Mouse (Mus musculus) embryonic facial prominence, embryonic 12.5 days (tissue): ENCODE measurements around the gene Adgra3. TPM values are rescaled to one million over a fixed set of nuclear protein-coding genes. Genes with fewer than 3 reads are reported as not detected.

ENCODE experiments used
- ATAC-seq: fragments of 200-750 bp; cut with Nextera tagmentation; 2 replicates; pipeline ENCODE4 v1.8.0; 2017; ENCODE audit not compliant: insufficient number of reproducible peaks, insufficient read depth, low FRiP score, low TSS enrichment
- H3K27ac ChIP-seq: fragments of 300-500 bp; sonication (generic); 2 replicates; pipeline ENCODE4 v1.5.1; 2016; ENCODE audit warnings: mild to moderate bottlenecking
- H3K27me3 ChIP-seq: fragments of 300-500 bp; sonication (generic); 2 replicates; pipeline ENCODE4 v1.6.1; 2016; ENCODE audit warnings: mild to moderate bottlenecking, moderate library complexity
- H3K36me3 ChIP-seq: fragments of 300-500 bp; sonication (generic); 2 replicates; pipeline ENCODE4 v1.6.1; 2016; ENCODE audit warnings: mild to moderate bottlenecking
- H3K4me1 ChIP-seq: fragments of 300-500 bp; sonication (generic); 2 replicates; pipeline ENCODE4 v1.6.1; 2016
- H3K4me2 ChIP-seq: fragments of 300-500 bp; sonication (generic); replicated peaks from 2 replicates; pipeline ENCODE4 v1.6.1; 2016; ENCODE audit warnings: mild to moderate bottlenecking, moderate library complexity
- H3K4me3 ChIP-seq: fragments of 300-500 bp; sonication (generic); 2 replicates; pipeline ENCODE4 v1.5.1; 2016; ENCODE audit warnings: mild to moderate bottlenecking
- H3K9ac ChIP-seq: fragments of 300-500 bp; sonication (generic); 2 replicates; pipeline ENCODE4 v1.6.1; 2016; ENCODE audit warnings: mild to moderate bottlenecking, moderate library complexity
- H3K9me3 ChIP-seq: fragments of 300-500 bp; sonication (generic); 2 replicates; pipeline ENCODE4 v1.6.1; 2016; ENCODE audit warnings: mild to moderate bottlenecking, moderate library complexity
- WGBS: fragments of 180-500 bp; shearing (Covaris S2); methylation state at CpG from one replicate; pipeline ENCODE4 v1.1.7; 2016; 5-methylcytosine and 5-hydroxymethylcytosine counted together
- polyA plus RNA-seq: library from polyadenylated mRNA; unstranded; fragments of >200 nt; fragmentation: Nextera tagmentation; extraction: Ambion mirVana; gene quantifications from 2 replicates; pipeline ENCODE4 v1.2.1, GENCODE M21; 2016

Gene Adgra3
- polyA plus RNA-seq, 1 experiment from 2014 or later, result 59.4 TPM

DNA sequence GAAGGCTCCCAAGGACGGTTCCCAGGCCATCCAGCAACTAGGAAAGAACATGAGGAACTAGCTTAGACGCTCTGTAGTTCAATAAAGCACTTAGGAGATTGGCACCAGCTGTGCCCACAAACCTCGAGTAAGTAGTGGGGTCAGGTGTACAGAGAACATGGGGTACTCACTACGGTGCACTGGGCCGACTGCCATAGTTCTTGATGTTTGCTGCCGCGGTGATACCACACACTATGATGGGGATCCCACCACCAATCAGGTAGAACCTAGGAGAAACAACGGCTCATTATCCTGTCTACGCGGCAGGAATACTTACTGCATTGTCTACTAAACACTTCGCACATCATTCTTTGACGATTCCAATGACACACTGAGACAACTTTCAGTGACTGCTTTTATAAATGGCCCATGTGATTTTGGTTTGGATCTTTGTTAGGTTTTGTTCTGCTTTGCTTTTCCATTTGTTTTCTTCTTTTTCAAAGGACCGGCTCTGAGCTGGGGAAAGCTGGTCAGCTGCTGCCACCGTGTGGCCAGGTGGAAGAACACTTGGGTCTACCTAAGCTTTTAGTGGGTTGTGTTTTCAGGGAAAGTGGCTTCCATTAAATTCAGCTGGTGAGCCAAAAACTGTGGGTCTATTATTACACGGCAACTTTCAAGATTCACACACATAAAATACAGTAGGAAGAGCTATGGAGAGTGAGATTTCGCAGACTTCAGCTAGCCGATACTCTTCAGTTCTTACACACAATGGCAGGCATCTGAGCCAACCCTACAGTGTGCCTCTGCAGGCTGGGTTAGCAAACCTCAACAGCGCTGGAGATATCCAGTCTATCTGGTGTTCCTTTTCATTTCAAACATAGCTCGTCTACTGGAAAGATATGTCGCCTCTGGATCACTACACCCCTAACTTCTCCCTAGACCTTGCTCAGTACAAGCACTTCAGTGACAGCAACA lies 97.1 kb downstream of the Adgra3 start:
- Histone ChIP-seq H3K27me3 (no peaks in the 10 kb centered on the region), H3K9me3 (no peaks in the 10 kb centered on the region), H3K4me2 (no peak overlapping the region), H3K4me1 (no peaks in the 10 kb centered on the region), H3K27ac (no peak overlapping the region), H3K4me3 (no peak overlapping the region), H3K9ac (no peak overlapping the region), H3K36me3 (peaks cover 58% of the 10 kb centered on the region)
- WGBS, result 84% methylated on average over 20 of the region's 20 CpGs
- no peak for ATAC-seq

DNA sequence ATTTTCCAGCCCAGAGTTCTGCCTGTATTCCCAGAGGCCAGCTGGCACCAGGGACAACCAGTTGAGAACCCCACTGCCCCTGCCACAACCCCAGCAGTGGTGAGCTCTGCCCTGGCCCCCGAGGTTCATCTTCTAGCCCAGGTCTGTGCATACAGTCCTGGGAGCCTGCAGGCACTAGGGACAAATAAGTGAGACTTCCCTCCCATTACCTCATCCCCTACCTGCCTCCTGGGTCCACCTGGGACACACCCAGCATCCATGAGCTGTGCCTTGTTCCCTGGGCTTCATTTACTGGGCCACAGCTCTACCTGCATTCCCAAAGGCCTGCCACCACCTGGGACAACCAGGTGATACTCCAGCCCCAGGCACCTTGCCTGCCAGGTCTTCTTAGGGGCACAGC lies 122.5 kb downstream of the Adgra3 start:
- 96% methylated on average over 1 of the region's 1 CpGs for WGBS
- Histone ChIP-seq H3K4me3 (no peak overlapping the region), H3K4me2 (no peak overlapping the region), H3K9ac (no peak overlapping the region), H3K27me3 (no peaks in the 10 kb centered on the region), H3K36me3 (no peaks in the 10 kb centered on the region), H3K27ac (no peak overlapping the region), H3K4me1 (no peaks in the 10 kb centered on the region), H3K9me3 (no peaks in the 10 kb centered on the region)
- no peak for ATAC-seq

DNA sequence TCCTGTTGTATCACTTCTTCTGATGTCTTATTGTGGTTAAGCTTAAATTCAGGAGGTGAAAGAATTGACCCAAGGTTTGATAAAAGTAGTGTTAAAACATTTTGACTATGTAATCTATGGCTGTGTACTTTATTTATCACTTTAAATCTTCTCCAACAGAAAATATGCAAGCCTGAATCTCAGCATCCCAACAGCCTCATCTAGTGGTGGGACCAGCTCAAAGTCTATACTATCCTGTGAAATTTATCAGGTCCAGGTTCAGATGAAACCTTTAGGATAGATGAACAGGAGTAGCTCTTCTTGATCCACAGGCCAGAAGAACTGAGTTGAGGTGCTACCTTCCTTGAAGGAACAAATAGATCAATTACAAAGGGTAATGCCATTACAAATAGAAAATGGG lies 134.1 kb downstream of the Adgra3 start:
- Histone ChIP-seq H3K9ac (no peak overlapping the region), H3K4me1 (no peaks in the 10 kb centered on the region), H3K27ac (no peak overlapping the region), H3K9me3 (no peaks in the 10 kb centered on the region), H3K27me3 (no peaks in the 10 kb centered on the region), H3K4me3 (no peak overlapping the region), H3K4me2 (no peak overlapping the region), H3K36me3 (no peaks in the 10 kb centered on the region)
- ATAC-seq, result no peak

DNA sequence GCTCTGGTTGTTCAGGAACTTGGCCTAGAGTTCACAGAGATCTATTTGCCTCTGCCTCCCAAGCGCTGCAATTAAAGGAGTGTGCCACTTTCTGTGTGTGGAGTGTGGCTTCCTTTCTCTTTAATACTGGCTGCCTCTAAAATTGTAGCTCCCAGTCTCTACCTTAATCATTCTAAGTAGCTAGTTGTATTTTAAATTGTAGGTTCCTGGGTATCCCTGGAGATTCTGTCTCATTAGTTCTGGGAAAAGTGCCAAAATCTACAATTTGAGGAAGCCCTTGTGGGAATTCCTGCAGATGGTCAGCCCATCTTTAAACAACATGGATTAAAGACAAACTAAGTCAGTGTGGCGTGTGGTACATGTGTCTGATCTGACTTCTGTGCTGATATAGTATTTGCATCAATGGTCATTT lies 143.1 kb downstream of the Adgra3 start:
- ATAC-seq, result no peak
- Histone ChIP-seq H3K4me3 (no peak overlapping the region), H3K4me2 (no peak overlapping the region), H3K9ac (no peak overlapping the region), H3K36me3 (no peaks in the 10 kb centered on the region), H3K27me3 (no peaks in the 10 kb centered on the region), H3K4me1 (0 out of 2 replicates have a peak, but pooled peaks cover 3% of the 10 kb centered on the region), H3K9me3 (no peaks in the 10 kb centered on the region), H3K27ac (no peak overlapping the region)
- WGBS, result 74% methylated on average over 2 of the region's 2 CpGs
